Mouse (Mus musculus) embryo, embryonic 9.5 days (tissue): ENCODE data around the gene Ttyh1.

Experiments used
- DNase-seq: peaks from one replicate; pipeline ENCODE4 v3.0.0-alpha.2; 2017; ENCODE audit errors: extremely low spot score

The Ttyh1 gene

GRCm38 (mm10) chr7:4119344-4119902 lies at the start of gene Ttyh1:
Gene Ttyh1, plus strand, starts transcription at chr7:4119408.
- peak; percentile 61 for DNase-seq

DNA sequence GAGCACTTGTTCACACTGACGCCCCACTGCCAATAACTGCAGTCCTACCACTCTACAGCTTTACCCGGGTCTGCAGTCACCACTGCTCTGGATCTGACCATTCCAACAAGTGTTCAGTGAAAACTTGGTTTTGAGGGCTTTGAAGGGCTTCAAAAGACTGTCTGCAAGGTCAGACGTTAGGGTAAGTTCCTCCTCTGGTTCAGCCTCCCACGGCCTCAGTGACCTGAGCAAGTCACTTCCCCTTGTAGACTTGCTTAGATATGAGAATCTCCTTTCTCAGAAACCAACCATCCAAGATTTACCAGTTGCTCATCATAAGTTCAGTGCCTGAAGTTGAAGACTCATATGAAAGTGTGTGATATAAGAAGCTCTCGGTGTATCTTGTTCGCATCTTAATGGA lies 48.1 kb upstream of the Ttyh1 start:
- DNase-seq, result no peak

- no peak for DNase-seq
These were observed 46.1 kb upstream of the Ttyh1 start for GRCm38 (mm10) chr7:4073144-4073543.

DNA sequence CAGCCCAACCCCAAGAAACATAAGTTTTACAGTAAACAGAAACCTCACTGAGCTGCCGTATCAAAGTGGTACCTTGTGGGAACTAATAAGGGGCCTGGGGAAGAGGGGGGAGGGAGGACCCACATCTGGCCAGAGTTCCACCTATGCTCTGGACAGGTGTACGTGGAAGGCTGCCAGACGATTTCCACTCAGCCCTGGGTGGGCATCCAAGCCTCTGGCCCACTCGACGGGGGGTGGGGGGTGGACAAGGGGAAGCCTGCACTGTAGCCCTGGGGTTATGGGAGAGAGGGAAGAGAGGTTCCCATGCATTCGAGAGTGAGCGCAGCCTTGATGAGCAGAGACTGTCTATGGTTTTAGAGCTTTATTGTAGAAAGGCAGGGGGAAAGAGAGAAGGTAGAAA lies 39.7 kb upstream of the Ttyh1 start:
- DNase-seq, result no peak

DNA sequence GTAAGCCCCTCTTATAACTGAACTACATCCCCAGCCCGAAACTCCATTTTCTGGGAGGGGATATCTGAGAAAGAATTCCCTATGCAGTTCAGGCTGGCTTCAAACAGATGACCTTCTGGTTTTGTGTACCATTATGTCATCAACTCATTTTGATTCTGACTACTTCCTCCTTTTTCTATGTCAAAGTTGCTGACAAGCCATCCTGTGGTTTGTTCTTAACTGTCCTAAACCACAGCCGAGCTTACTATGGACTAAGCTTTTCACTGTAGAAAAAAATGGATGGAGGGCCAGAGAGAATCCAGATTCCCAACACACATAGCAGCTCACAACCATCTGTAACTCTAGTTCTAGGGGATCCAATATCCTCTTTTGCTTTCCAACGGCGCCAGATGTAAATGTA lies 38.7 kb upstream of the Ttyh1 start:
- no peak for DNase-seq

DNA sequence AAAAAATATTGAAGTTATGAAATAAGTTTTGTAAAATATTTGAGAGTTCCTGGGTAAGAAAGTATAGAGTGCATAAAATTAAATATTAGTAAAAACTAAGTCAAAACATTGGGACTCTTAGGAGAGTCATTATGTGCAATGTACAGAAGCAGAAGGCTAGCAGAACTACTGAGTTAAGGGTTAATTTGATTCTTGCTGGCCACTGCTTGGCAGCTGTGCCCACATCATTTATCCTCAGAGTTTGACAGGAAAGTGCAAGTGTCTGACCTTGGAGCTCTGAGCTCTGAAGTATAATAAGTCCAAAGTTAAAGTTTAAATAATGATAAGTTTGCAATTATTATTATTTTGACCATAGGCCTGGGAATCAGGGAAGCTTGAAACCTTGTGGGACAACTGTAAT lies 37.5 kb upstream of the Ttyh1 start:
- no peak for DNase-seq

GRCm38 (mm10) chr7:4082804-4083203 lies 36.4 kb upstream of the Ttyh1 start:
- DNase-seq, result no peak

DNA sequence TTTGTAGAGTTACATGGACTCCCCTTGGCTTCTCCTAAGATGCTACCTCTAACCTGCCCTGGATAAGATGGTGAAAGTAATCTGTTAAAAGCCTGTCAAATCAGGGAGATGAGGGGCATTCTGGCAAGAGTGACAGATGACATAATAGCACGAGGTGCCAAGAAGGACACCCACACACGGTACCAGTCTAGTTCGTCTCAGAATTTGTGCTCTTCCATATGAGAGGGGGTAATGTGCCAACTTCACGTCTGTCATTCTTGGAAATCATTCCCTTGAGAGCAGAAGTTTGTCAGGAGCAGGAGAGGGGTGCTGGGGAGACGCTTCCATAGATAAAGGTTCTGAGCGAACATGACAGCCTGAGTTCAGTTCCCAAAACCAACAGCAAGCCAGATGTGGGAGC lies 35.0 kb upstream of the Ttyh1 start:
- DNase-seq, result no peak

DNA sequence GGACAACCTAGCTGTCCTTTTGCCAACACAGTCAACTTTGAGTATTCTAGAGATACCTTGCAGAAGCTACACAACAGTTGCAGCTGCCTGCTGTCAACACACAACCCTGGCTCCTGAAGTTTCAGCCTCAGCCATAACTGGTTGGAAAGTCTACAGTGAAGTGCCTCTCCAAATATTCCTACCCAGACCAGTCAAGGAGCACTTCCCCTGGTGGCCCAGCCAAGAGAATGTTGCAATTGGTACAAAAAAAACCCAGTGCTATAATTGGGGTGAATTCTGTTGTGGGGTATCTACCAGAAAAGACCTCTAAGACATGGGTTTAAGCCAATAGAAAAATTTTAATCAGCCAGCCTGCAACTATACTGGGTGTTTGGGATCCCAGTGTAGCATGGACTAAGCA lies 33.6 kb upstream of the Ttyh1 start:
- no peak for DNase-seq

DNA sequence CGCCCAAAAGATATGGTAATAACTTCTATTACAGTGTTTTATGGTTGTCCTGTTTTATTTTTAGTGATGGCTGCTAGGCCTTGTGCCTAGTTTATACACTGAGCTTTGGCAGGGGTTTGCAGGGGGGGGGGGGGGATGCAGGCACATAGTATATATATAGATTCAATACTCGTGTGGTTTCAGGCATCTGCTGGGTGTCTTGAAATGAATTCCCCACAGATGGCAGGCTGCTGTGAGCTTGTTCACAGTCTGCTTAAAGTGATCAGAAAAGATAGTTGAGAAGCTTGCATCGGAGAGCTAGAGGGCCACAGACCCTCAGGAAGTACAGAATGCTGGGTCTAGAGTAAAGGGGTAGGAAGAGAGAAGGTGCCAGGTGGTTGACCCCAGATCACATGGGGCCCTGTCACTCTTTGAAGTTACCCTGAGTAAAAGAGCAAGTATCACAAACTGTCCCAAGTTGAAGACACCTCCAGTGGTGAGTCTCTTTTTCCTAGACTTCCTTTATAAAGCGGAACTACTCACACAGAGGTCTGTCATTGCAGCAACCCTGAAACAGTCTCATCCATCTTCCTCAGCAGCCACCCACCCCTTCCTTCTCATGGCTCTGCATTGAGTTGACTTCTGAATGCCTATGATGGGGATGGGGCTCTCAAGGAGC lies 31.8 kb upstream of the Ttyh1 start:
- DNase-seq, result no peak

GRCm38 (mm10) chr7:4087896-4088480 lies 31.2 kb upstream of the Ttyh1 start:
- DNase-seq, result no peak

- DNase-seq, result no peak
These were observed 30.5 kb upstream of the Ttyh1 start for GRCm38 (mm10) chr7:4088679-4089078.

- DNase-seq, result peak; percentile 1
These were observed 28.0 kb upstream of the Ttyh1 start for GRCm38 (mm10) chr7:4091170-4091569.

- no peak for DNase-seq
These were observed 20.9 kb upstream of the Ttyh1 start for GRCm38 (mm10) chr7:4098301-4098700.

GRCm38 (mm10) chr7:4098832-4099231 lies 20.4 kb upstream of the Ttyh1 start:
- no peak for DNase-seq

- DNase-seq, result no peak
These were observed 18.1 kb upstream of the Ttyh1 start for GRCm38 (mm10) chr7:4101144-4101543.

GRCm38 (mm10) chr7:4103411-4103810 lies 15.8 kb upstream of the Ttyh1 start:
- DNase-seq, result peak; percentile 51

- no peak for DNase-seq
These were observed 7.4 kb upstream of the Ttyh1 start for GRCm38 (mm10) chr7:4111766-4112165.

DNA sequence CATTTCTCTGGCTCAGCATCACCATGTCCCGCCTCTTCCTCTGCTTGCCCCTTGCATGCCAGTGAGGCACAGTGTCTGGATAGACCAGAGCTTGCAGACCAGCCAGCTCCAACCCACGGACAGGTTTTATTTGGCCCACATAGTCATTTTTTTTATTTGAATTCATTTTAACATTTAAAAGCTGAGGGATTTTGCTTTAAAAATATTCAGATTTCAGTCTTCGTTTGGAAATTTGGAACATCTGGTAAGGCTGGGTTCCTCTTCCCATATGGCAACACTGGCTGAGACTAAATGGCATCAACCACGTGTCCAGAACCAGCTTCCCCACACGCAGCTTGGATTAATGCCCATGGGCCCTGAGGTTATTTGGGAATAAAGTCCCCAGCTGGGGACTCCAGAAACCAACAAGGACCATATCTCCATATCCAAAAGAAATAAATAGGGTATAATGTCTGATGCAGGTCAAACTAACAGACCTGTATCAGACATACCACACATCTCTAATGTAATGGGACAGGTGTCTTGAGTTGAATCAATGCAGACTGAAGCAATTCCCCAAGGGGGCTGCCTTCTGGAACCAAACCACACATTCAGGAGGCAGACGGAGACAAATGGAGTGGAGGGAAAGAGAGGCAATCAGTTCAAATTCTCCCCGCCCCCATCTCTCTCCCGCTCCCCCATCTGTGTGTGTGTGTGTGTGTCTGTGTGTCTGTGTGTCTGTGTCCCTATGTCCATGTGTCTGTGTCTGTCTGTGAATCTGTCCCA lies 2.0 kb upstream of the Ttyh1 start:
- DNase-seq, result no peak

DNA sequence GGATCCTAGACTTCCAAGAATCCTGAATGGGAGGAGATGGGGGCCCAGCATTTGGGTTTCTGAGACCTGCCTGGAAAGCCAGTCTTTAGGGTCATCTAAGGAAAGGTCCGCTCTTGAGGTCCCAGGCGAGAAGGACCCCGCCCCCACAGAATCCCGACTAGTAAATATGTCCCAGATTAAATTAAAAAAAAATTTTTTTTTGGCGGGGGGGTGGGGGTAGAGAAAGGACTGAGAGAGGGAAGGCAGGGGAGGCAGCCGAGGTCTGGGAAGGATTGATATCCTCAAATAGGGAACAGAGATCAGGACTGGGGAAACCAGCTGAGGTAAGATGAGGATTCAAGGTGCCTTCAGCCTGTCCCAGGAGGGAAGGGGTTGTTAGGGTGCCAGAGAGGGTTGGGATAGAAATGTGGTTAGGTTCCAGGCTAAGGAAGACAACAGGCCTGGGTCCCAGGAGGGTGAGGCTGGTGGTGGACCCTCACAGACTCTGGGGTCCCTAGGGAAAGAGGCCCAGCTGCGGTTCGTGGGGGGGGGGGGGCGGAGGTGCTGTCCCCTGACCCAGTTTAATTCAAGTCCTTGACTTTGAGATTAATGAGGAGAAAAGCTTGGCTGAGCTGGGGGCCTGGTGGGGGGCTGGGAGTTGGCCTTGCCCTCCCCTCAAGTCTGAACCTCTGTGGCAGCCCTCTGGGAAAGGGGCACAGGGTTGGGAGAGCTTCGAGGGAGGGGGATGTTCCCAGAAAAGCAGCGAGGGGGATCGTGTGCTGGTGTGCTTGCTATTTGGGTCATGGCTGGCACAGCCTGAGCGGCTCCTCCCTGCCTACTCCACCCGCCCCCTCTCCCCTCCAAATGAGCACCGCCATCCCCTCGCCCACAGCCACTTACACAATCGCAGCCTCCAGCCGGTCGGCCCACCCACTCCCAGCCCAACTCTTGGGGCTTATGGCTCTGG lies 1.0 kb downstream of the Ttyh1 start:
- DNase-seq, result no peak

- DNase-seq, result no peak
These were observed 3.0 kb downstream of the Ttyh1 start for GRCm38 (mm10) chr7:4122076-4122768.
